Mouse (Mus musculus) left cerebral cortex, postnatal 25 days (tissue): ENCODE measurements around the gene Msantd2. TPM values are rescaled to one million over a fixed set of nuclear protein-coding genes. Genes with fewer than 3 reads are reported as not detected.

Experiments used
- DNase-seq, 2 experiments: peaks; one replicate each; pipeline ENCODE4 v3.0.0; 2022; ENCODE audit warnings: low spot score in 2 of 2, mixed read lengths in 1 of 2
- intact Hi-C: fragments of 180-260 bp; cut with DNase I; formaldehyde crosslinking; loops from one replicate; pipeline ENCODE4 v1.15.1; 2025
- total RNA-seq, 2 experiments: library from RNA; stranded (reverse); gene quantifications; 2 replicates each; pipeline ENCODE4 v1.2.3; 2021

The Msantd2 gene
- total RNA-seq, 2 experiments from 2014 or later: 20.9 to 23.0 TPM

DNA sequence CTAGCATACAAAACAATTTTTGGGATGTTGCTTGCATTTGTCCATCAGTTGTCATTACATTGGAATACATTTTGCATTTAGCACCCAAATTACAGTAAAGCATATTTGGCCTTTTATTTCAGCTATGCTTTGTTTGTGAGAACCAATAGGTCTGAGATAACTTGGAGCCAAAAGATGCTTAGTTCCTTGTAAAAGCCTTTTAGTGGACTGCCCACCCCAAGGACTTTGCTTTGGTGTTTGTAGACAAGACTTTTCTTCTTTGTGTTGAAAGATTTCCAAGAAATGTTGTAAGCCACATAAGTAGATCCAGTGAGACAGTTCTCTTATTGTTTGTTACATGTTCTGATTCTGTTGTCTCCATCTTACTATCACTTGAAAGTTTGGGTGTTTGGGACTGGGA lies 7.2 kb downstream of the Msantd2 start:
- intact Hi-C loops: no loop called here

DNA sequence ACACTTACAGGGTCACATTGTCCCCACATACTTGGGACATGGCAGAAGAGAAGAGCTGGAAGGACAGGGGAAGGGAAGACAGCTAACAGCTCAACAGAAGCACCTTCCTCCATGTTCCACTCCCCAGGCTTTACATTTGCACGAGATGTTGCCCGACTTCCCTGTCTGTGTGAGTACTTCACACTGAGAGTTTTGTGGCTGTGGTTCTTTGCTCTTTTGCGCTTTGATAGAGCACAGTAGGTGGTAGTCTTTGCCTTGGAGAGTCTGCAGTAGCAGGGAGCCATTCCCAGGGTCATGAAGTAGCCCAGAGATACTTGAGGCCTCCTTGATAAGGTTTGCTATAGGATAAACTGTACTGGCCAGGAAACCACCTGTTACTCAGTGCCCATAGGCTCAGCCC lies 11.1 kb downstream of the Msantd2 start:
- intact Hi-C loops: no loop called here
- no peak for DNase-seq

More for the DNA sequence above, 7.2 kb downstream of the Msantd2 start:
- DNase-seq: no peak

DNA sequence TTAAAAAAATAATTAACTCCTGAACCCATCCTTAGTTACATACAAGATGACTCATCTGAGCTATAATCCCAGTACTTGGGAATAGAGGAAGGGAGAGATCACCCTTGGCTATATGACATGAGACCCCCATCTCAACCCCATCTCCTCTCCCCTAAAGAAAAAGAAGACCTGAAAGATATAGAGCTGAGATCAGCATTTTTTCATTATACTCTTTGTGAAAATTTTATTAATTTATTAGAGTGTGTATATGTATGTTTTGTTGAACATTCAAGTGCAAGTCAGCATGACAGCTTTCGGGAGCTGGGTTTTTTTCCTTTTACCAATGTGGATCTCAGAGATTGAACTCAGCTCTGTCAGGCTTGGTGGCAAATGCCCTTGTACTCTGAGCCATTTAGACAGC lies 12.1 kb downstream of the Msantd2 start:
- intact Hi-C loops: no loop called here
- DNase-seq: no peak

DNA sequence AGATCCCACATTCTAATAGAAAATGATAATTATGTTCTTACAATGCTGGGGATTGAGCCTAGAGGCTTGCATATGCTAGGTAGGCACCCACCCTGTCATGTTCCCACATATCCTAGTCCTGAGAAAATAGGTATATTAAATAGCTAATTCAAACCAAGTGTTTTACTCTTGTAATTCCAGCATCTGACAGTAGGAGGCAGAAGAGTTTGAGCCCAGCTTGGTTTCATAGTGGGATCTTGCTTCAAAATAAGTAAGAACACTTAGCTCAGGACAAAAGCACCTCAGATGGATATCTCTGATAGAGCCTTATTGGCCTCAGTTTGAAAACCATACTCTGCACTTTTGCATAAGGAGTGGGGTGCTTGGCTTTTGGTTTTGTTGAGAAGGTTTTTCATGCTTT lies 15.2 kb downstream of the Msantd2 start:
- DNase-seq: no peak
- intact Hi-C loops: no loop called here

DNA sequence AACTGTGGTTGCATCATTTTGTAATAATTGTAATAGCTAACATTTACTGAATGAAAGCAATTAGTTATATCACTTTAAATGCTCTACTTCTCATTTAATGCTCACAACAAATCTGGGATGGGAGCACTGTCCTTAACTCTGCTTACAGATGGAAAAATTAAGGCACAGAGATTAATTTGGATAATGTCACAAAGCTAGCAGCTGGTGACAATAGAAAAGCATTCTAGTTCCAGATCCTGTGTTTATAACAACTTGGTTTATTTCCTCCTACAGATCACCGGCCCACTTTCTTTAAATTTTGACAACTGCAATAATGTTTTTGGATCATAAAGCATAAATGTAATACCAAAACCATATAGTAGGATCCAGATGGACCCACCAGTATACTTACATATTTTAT lies 16.9 kb downstream of the Msantd2 start:
- DNase-seq: no peak
- intact Hi-C loops: no loop called here

DNA sequence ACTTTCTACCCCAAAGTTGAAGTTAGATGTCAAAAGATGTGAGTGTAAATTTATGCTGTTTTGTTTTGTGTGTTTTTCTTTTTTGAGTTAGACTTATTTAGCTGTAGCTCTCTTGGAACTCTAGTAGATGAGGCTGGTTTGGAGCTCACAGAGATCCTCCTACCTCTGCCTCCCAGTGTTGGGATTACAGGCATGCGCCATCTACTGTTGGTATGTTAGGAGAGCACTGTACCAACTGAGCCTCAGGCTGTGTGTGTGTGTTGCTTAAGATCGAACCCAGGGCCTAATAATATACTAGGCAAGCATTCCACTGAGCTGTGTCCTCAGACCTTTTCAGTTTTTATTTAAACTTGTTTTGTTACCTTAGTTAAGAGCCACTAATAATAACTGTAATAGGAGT lies 23.0 kb downstream of the Msantd2 start:
- intact Hi-C loops: no loop called here

DNA sequence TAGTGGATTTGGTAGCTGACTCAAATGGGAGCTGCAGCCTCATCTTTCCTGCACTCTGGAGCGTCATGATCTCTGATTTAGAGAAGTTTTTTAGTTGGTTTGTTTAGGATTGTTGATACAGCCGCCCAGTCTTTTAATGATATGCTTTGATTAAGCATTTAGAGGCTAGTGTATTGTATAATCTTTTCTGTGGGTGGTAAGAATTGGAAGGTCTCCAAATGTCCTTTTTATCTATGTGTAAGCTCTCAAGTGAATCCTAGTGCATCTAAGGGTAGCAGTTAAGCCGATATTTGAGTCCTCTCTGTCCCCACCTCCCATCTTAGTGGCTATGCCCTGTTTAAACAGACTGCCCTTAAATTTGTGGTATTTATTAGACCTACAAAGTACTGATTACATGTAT lies 25.3 kb downstream of the Msantd2 start:
- intact Hi-C loops: no loop called here
- no peak for DNase-seq

More for the DNA sequence above, 23.0 kb downstream of the Msantd2 start:
- no peak for DNase-seq

DNA sequence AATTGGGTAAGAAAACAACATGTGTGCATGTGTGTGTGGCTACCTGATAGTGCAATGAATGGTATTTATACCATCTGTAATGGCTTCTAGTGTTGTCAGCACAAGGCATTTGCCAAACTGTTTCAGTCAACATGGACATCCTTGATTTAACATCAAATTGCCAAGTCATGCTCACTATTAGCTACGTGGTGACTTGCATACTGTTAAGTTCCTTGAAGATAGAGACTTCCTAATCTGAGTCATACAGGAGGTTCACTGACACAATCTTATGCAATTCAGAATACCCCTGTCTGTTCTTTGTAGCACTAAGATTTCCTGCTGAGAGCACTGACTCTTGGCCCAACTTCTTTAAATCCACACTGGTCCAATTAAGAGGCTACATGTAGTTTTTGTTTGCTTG lies 28.3 kb downstream of the Msantd2 start:
- no peak for DNase-seq
- intact Hi-C loops: no loop called here

DNA sequence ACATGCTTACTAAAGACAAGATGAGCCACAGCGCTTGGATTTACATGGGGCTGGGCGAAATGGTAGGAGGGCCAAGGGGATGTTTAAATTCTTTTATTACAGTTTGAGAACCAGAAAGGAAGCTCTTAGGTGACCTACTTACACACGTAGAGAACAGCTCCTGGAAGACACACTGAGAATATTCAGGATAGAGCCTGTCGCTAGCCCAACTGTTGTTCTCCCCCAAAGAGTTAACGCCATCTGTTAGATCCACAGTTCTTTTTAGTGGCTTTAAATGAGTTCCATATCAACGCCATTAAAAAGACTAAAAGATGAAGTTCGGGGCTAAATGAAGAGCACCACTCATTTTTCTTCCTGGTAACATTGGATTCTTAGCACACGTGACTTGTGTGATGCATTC lies 29.9 kb downstream of the Msantd2 start:
- intact Hi-C loops: no loop called here
- DNase-seq: peak; percentile 37 to 78

DNA sequence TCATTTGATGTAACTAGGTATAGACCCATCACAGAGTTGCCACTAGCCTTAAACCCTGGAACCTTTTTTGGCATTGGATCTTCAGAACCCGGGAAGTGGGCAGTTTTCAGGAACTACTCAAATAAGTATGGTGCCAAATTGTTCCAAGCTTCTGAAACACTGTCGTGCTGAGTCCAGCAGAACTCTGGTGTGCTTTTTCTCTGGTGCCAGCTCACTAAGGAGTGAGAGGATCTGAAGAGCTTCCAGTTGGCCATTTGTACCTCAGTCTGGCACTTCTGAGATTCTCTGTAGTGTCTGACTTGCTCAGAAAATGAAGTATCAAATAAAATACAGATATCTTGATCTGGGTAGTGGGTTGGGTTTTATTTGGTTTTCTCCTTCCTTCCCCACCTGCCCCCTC lies 30.9 kb downstream of the Msantd2 start:
- intact Hi-C loops: no loop called here
- DNase-seq: no peak

DNA sequence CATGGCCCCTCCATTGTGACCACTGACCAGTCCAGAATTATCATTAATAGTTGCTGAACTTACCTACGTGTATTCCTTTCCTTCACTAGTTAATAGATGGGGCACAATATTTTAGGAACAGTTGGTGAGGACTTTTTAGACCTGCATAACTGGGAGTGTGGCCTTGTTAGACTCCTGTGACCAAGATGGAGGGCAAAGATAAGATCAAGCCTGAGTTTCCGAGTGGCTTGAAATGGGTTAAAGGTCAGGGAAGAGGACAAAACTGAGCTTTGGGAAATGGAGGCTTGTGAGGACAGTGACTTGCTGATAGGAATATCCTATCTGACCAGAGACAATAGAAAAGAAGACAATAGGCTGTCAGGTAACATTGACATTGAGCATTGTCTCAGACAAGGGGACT lies 36.3 kb downstream of the Msantd2 start:
- intact Hi-C loops: no loop called here

DNA sequence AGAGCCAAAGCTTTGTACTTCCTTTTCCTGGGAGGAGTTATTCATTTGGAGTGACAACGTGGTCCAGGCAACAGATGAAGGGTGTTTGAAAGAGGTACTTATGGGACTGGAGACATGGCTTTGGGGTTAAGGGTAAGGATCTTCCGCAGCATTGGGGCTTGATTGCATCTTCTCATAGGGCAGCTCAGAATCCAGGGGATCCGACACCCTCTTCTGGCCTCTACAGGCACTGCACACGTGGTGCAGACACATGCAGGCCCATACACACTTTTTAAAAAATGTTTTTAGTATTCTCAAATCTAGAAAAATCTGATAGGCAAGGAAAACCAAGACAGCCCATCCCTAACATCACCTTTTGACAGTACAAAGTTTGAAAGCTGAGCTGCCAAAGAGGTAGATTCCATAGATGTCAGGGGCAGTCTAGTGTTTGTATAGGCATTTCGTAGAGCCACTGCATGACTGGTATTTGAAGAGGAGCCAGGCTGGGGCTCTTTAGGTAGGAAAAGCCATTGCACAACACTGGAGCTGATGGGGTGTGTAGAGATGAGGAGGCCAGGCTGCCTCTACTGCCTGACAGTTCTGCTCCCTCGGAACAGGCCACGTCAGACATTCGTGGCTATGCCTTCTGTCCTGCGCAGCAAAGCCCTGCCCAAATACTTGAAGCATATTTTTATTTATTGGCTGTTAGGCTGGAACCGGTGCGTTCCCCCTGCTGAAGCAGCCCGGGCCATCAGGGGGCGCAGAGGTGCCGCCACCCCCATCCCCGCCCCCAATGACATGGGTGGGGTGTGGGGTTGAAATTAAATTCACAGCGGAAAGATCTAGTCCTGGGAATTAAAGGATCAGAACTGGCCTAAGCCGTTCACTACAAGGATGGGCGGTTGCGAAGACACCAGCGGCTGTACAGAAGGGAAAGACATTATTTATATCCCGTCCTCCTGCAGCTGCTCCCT lies 37.6 kb downstream of the Msantd2 start:
- intact Hi-C loops: no loop called here
- no peak for DNase-seq

More for the DNA sequence above, 36.3 kb downstream of the Msantd2 start:
- no peak for DNase-seq

DNA sequence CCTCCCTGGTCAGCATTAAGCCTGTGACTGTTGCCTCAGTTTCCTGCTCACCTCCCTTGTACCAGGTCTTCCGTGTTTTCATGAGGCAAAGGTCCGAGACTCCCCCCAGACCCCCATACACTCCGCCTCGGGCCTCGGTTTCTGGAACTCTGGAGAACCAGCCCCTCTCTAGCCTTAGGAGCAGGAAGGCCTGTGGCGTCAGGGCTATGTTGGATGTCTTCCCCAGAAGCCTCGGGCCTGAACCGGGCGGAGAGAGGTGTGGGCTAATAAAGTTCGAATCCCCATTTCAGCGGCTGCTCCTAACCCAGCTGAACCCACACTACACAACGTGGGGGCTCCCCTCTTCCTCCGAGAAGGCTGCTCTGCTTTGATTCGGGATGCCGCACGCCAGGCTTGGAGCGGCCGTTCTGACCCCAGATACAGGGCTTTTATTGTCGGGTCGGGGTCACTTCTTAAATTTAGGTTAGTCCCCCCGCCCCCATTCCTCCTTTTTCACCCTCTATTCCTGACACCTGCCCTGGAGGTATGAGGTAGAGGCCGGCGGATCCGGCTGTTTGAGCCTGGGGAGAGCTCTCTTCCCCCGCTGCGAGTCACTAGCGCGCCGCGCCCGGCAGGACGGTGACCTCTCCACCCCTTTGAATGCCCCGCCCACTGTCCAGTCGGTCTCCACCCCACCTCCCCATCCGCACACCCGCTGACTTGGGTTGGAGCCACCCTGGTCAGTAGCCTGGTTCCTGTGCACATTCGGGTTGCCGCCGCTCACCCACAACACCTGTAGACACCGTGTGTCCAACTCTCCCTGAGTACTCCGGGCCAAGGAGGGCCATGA lies 38.5 kb downstream of the Msantd2 start, which contains the start of gene Esam:
TSS of gene Esam (plus strand) at position 683 of the 829 bp plus-strand sequence.
- intact Hi-C loops: no loop called here
- no peak for DNase-seq

DNA sequence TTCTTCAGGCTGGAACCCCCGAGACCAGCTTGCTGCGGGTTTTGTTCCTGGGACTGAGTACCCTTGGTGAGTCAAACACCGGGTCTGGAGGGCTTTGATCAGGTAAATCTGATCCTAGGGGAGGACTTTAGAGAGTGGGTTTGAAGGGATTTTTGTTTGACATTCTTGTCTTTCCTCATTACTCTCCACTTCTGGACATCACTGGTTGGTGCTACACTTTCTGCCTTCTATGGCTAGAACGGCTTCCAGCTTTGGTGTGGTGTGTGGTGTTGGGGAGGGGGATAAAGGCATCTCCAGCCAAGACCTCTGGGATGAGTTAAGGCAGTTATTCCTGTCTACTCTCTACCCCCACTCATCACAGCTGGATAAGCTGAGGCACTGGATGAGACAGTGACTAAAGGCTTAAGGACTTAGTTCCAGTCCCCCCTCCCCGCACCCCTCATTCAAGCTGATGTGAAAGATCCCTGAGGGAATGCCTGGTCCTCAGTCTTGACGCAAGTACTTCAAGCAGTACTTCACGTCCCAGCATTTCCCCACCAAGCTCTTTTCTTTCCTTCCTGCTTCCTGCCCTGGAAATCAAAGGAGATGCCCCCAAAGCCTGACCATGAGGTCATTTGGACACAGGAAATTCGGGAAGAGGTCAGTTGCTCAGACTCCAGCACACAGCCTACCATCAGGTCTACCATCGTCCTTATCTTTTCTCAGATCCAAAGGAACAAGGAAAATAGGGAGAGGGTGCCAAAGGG lies 39.3 kb downstream of the Msantd2 start:
- DNase-seq: no peak
- intact Hi-C loops: no loop called here

DNA sequence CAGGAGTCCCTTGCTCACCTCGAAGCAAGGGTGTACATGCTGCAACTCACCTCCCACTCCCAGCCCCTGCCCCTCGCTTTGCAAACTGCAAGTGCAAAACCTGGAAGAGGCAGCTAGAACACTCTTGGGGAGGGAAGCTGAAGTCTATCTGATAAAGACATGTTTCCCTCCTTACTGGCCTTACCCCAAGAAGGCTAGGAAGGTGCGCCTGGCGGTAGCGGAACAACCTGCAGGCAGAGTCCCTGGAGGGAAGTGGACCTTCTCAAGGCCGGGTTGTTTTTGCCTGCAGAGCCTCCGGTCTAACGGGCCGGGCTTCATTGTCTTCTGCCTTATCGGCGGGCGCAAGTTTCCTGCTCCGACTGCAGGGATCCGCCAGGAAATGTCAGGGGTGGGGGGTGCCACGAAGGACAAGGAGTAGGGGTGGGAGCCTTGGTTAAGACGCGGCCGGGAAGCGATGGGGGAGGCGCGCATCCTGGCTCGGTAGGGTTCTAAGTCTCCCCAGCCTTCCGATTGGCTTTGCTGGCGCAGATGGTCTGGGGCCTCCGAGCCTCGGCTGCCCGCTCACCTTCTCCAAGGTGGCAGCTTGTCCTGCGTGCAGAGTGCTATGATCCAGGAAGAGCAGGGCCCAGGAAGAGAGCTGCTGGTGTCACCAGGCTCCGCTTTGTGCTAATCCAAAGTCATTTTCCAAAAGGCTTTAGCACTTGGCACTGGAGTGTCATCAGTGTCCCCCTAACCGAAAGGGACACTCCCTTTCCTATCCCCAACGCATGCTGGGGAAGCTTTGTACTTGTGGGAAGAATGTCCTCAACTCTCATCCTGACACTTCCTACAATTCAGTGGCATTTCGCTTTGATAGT lies 41.1 kb downstream of the Msantd2 start:
- DNase-seq: no peak
- intact Hi-C loops: no loop called here

DNA sequence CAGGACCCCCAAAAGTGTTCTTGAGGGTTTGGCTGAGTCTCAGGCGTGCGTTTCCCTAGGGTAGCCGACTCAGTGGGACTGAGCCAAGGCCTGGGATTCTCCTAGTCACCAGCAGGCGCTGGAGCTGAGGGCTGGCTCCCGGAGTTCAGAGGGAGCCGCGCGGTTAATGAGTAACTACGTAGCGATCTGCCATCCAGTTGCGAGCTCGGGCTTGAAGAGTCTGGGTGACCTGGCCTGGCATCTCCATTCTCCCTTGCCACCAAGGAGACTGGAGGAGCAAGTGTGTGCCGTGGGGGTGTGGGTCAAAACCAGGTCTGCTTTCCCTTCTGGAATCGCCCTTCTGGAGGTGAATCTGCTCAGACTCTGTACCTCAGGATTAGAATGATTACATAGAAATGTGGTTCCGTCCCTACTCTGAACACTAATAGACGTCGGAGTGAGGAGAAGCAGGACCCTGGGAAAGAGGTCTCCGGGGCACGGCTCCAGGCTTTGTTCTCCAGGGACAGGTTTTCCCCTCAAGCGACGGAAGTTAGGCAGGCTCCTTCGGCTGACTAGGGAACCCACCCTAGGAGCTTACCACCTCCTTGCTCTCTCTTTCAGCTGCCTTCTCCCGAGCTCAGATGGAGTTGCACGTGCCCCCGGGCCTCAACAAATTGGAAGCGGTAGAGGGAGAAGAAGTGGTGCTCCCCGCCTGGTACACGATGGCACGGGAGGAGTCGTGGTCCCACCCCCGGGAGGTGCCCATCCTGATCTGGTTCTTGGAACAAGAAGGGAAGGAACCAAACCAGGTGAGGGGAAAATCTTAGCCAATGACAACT lies 42.0 kb downstream of the Msantd2 start:
- no peak for DNase-seq
- intact Hi-C loops: no loop called here

DNA sequence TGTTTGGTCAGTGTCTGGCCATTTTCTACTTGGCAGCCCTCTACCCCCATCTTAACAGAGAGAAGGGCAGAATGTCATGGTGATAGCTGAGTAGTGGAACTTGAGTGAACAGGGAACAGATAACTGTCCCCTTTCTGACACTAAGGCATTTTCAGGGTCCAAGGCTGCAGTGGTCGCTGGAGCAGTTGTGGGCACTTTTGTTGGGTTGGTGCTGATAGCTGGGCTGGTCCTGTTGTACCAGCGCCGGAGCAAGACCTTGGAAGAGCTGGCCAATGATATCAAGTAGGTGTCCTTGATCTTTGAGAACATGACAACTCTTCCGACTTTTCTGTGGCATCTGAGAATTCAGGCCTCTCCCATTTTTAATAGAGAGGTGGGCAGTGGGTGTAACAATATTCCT lies 47.7 kb downstream of the Msantd2 start:
- DNase-seq: no peak
- intact Hi-C loops: no loop called here

DNA sequence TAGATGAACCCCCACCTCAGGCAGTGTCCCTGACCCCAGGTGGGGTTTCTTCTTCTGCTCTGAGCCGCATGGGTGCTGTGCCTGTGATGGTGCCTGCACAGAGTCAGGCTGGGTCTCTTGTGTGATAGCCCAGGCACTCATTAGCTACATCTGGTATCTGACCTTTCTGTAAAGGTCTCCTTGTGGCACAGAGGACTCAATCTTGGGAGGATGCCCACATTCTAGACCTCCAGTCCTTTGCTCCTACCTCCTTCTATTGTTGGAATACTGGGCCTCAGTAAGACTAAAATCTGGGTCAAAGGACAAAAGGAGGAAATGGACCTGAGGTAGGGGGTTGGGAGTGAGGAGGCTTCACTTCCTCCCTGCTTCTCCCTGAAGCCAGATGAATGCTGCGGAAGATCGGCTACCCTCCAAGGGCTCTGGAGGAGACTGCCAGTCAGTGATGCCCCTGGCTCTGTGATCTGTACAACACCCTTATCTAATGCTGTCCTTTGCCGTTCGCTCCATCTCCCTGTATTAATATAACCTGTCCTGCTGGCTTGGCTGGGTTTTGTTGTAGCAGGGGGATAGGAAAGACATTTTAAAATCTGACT lies 48.6 kb downstream of the Msantd2 start:
- intact Hi-C loops: no loop called here
- no peak for DNase-seq
